9 mouse cellular contexts compared by ENCODE assay signal in the genomic region with DNA sequence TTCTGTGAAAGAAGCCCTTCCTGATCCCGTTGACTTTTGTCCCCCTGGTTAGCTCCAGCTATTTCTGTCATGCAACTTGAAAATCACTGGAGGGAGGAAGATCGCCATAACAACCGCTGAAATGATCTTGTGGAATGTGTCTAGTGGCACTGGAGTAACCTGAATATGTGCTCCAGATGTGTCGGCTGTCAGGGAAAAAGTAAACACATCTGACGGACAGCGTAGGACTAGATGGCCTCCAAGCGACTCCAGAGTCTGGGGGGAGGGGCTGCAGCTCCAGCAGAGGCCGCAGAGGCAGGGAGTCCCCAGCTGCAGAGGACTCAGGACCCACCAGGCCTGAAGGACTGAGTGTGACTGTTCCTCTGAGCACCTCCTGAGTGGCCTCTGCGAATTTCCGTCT. TPM values are rescaled to one million over a fixed set of nuclear protein-coding genes. Genes with fewer than 3 reads are reported as not detected.
DNase-seq lines count a peak whose midpoint lies in the region; ATAC-seq lines count a peak whose summit lies in the region.
"Had no signal": no experiment of that assay in that cellular context is flagged by ENCODE, and none has a peak within 500 bp of the region (broad histone marks: within the 10 kb centered on the region; RNA-seq: fewer than 3 reads in every experiment).

No protein-coding gene starts in this region.

- no peak overlapping the region for H3K27ac ChIP-seq in forebrain, embryonic 16.5 days (ENCODE audit: low read length)
- H3K27ac ChIP-seq in kidney, embryonic 14.5 days (ENCODE audit: low read depth, low read length) = peak overlapping the region; percentile 76; the same call in 1 of the 2 replicates

- no peak overlapping the region for H3K9ac ChIP-seq in forebrain, embryonic 16.5 days (replicated peaks; ENCODE audit: low read depth, low read length)
- no peak overlapping the region for H3K9ac ChIP-seq in kidney, embryonic 14.5 days (ENCODE audit: low read depth, low read length)

- WGBS in forebrain, embryonic 16.5 days = 5% methylated on average over 10 of the region's 10 CpGs
- under 1% methylated on average over 10 of the region's 10 CpGs for WGBS in kidney, embryonic 14.5 days

- H3K9me3 ChIP-seq in forebrain, embryonic 16.5 days (ENCODE audit: control insufficient read depth, low read length) = no peaks in the 10 kb centered on the region
- H3K9me3 ChIP-seq in kidney, embryonic 14.5 days (ENCODE audit: control insufficient read depth, low read length) = no peaks in the 10 kb centered on the region

- peaks cover 6% of the 10 kb centered on the region for H3K4me1 ChIP-seq in forebrain, embryonic 16.5 days (replicated peaks; ENCODE audit: control insufficient read depth, insufficient read depth, low read length)
- peaks cover 29% of the 10 kb centered on the region for H3K4me1 ChIP-seq in kidney, embryonic 14.5 days (ENCODE audit: control insufficient read depth, insufficient read depth, low read length)

- peak; percentile 45; the same call in 1 of the 2 replicates for ATAC-seq in forebrain, embryonic 16.5 days
- peak; percentile 92 for ATAC-seq in kidney, embryonic 14.5 days (ENCODE audit: low FRiP score, low TSS enrichment)
- no peak for ATAC-seq in megakaryocyte-erythroid progenitor cell, adult 5-6 weeks (replicated peaks; ENCODE audit: low FRiP score, low TSS enrichment, poor library complexity, severe bottlenecking)

- DNase-seq in gastrocnemius, postnatal 14 days = peak; percentile 29
- no peak for DNase-seq in gastrocnemius, adult 8-10 months (ENCODE audit: low spot score in 2 of 2)
- peak; percentile 21 for DNase-seq in lung, postnatal 36 days
- DNase-seq in cerebellum, adult 11 months = no peak
- no peak for DNase-seq in frontal cortex, postnatal 36 days (ENCODE audit: low spot score in 2 of 2)

- H3K4me2 ChIP-seq in forebrain, embryonic 16.5 days (ENCODE audit: low read length) = 0 out of 2 replicates have a peak overlapping the region, but pooled peaks have one; percentile 8
- H3K4me2 ChIP-seq in kidney, embryonic 14.5 days (replicated peaks; ENCODE audit: low read depth, low read length) = peak overlapping the region; percentile 32

- no peaks in the 10 kb centered on the region for H3K27me3 ChIP-seq in forebrain, embryonic 16.5 days (replicated peaks; ENCODE audit: control insufficient read depth, insufficient read depth, low read length)
- no peaks in the 10 kb centered on the region for H3K27me3 ChIP-seq in kidney, embryonic 14.5 days (ENCODE audit: control insufficient read depth, insufficient read depth, low read length)
- H3K27me3 ChIP-seq: CH12.LX had no signal

- H3K4me3 ChIP-seq in forebrain, embryonic 16.5 days (replicated peaks; ENCODE audit: low read length) = no peak overlapping the region
- H3K4me3 ChIP-seq in kidney, embryonic 14.5 days (ENCODE audit: low read length) = no peak overlapping the region; the same call in 1 of the 2 replicates

- H3K36me3 ChIP-seq in forebrain, embryonic 16.5 days (ENCODE audit: control insufficient read depth, insufficient read depth) = no peaks in the 10 kb centered on the region
- no peaks in the 10 kb centered on the region for H3K36me3 ChIP-seq in kidney, embryonic 14.5 days (ENCODE audit: control insufficient read depth, insufficient read depth, low read length)

- intact Hi-C loops in gastrocnemius, postnatal 14 days (cut with DNase I; ENCODE audit: low total_unique reads) = no loop called here

RNA-seq across cellular contexts. Expression of a gene that starts 37.4 kb away (rescaled TPM):
- total RNA-seq in gastrocnemius, postnatal 14 days (2021) = 1 to 10 TPM; 4.3 to 5.3 TPM
- total RNA-seq in gastrocnemius, adult 8-10 months (2022) = 10 to 100 TPM in 2 of 4 experiments, 1 to 10 TPM in 2; 6.2 to 17.1 (median 8.5) TPM
- 2.5 and 3.8 TPM in 2 replicates for polyA plus RNA-seq in forebrain, embryonic 16.5 days (2015; fragmentation: Nextera tagmentation; extraction: Ambion mirVana)
- 12.2 and 14.0 TPM in 2 replicates for polyA plus RNA-seq in kidney, embryonic 14.5 days (2014; fragmentation: Nextera tagmentation; extraction: Ambion mirVana)
- not detected in 2 replicates for total RNA-seq in megakaryocyte-erythroid progenitor cell, adult 5-6 weeks (2014; fragmentation: Nextera tagmentation)
- total RNA-seq in megakaryocyte-erythroid progenitor cell, adult 5-6 weeks (2017) = not detected in 2 replicates
- total RNA-seq: CH12.LX had no signal

Comparison
In these comparisons a context has a peak if more than half of its experiments do, and no peak if none do; other contexts are left out.
1. DNase-seq: peak in gastrocnemius, postnatal 14 days (single experiment) and lung, postnatal 36 days (single experiment); none in gastrocnemius, adult 8-10 months (0 of 2), cerebellum, adult 11 months (single experiment) and frontal cortex, postnatal 36 days (0 of 2).
2. RNA of a gene that starts 37.4 kb away (total RNA-seq): 6.2 to 17.1 TPM in gastrocnemius, adult 8-10 months and 4.3 to 5.3 TPM in gastrocnemius, postnatal 14 days; not detected in megakaryocyte-erythroid progenitor cell, adult 5-6 weeks; every median in the first group is over 4 times any median in the second.